Mouse (Mus musculus): Measurements from ENCODE around the gene Zfp964. TPM values are rescaled to one million over a fixed set of nuclear protein-coding genes. Genes with fewer than 3 reads are reported as not detected.
"Not testable (repeated sequence)": the region's sequence is repeated elsewhere in the genome, so short reads cannot be mapped to it uniquely, and the experiment has no call there.

Zfp964 gene
- total RNA-seq (2021), result 1 to 10 TPM; 2.1 to 3.2 TPM
- long read RNA-seq, experiment 1, full-length matches to known transcripts, result 1 of 2 reads
- long read RNA-seq, experiment 1, partial matches to known transcripts, result 1 of 2 reads
- long read RNA-seq, experiment 1, other reads (novel, unspliced or antisense), result 0 of 2 reads
- long read RNA-seq, experiment 2, full-length matches to known transcripts, result 1 of 3 reads
- long read RNA-seq, experiment 2, partial matches to known transcripts, result 0 of 3 reads
- long read RNA-seq, experiment 2, other reads (novel, unspliced or antisense), result 2 of 3 reads

GRCm38 (mm10) chr8:69654358-69654981, at the start of gene Zfp964:
Zfp964 (plus strand) TSS chr8:69654479.
- DNase-seq (ENCODE audit: low spot score in 2 of 2), result peak; percentile 91 to 94
- intact Hi-C loops (cut with DNase I), result no loop called here

GRCm38 (mm10) chr8:69614687-69615086, 39.6 kb upstream of the Zfp964 start:
- DNase-seq (ENCODE audit: low spot score in 2 of 2), result no peak
- intact Hi-C loops (cut with DNase I), result no loop called here

- intact Hi-C loops (cut with DNase I), result no loop called here
- no peak for DNase-seq (ENCODE audit: low spot score in 2 of 2)
Observed at GRCm38 (mm10) chr8:69618078-69618477, 36.2 kb upstream of the Zfp964 start.

GRCm38 (mm10) chr8:69625095-69625789, 29.0 kb upstream of the Zfp964 start, which contains the start of gene Zfp868:
Zfp868 (minus strand) TSS chr8:69625548.
- DNase-seq (ENCODE audit: low spot score in 2 of 2), result peak; percentile 97 to 98
- intact Hi-C loops (cut with DNase I), result loop anchor here (2.0 to 5.0 kb wide), 2 partner anchors 92 to 122 kb away; partner anchors contain the start of gene Zfp963

- intact Hi-C loops (cut with DNase I), result no loop called here
- no peak for DNase-seq (ENCODE audit: low spot score in 2 of 2)
Observed at GRCm38 (mm10) chr8:69653808-69654357, 396 bp upstream of the Zfp964 start.

GRCm38 (mm10) chr8:69661294-69661693, 7.0 kb downstream of the Zfp964 start:
- intact Hi-C loops (cut with DNase I), result no loop called here
- no peak for DNase-seq (ENCODE audit: low spot score in 2 of 2)

GRCm38 (mm10) chr8:69665051-69665450, 10.8 kb downstream of the Zfp964 start:
- DNase-seq (ENCODE audit: low spot score in 2 of 2); intact Hi-C loops (cut with DNase I): not testable (repeated sequence)

- intact Hi-C loops (cut with DNase I), result no loop called here
Observed at GRCm38 (mm10) chr8:69701810-69702209, 47.5 kb downstream of the Zfp964 start.

GRCm38 (mm10) chr8:69710624-69711023, 56.3 kb downstream of the Zfp964 start, which contains the start of gene Zfp869:
Zfp869 (minus strand) TSS chr8:69710724.
- DNase-seq (ENCODE audit: low spot score in 2 of 2); intact Hi-C loops (cut with DNase I): not testable (repeated sequence)

More at GRCm38 (mm10) chr8:69701810-69702209, 47.5 kb downstream of the Zfp964 start:
- DNase-seq (ENCODE audit: low spot score in 2 of 2), result no peak

GRCm38 (mm10) chr8:69713516-69713915, 59.2 kb downstream of the Zfp964 start:
- DNase-seq (ENCODE audit: low spot score in 2 of 2), result no peak
- intact Hi-C loops (cut with DNase I), result no loop called here

- DNase-seq (ENCODE audit: low spot score in 2 of 2), result no peak
- intact Hi-C loops (cut with DNase I), result no loop called here
Observed at GRCm38 (mm10) chr8:69715366-69715765, 61.1 kb downstream of the Zfp964 start.

Other genes starting within 250 kb of the Zfp964 start
- gene Gm9495, start 200.9 kb upstream of the Zfp964 start, total RNA-seq (2021), result not detected
- not detected for gene Gm7697, start 131.5 kb upstream of the Zfp964 start, total RNA-seq (2021)
- gene Zfp868, start 28.9 kb upstream of the Zfp964 start, total RNA-seq (2021), result 10 to 100 TPM; 14.0 to 14.3 TPM
- 10 to 100 TPM; 15.8 to 16.0 TPM for gene Zfp869, start 56.2 kb downstream of the Zfp964 start, total RNA-seq (2021)
- 1 to 10 TPM; 4.0 to 5.1 TPM for gene Zfp963, start 95.5 kb downstream of the Zfp964 start, total RNA-seq (2021)
- gene Gm20422, start 120.4 kb downstream of the Zfp964 start, total RNA-seq (2021), result 1 to 10 TPM in 1 of 2 experiments, not detected in 1; 1.5 TPM
- gene Atp13a1, start 136.7 kb downstream of the Zfp964 start, total RNA-seq (2021), result 10 to 100 TPM; 42.9 to 44.0 TPM
- gene Zfp866, start 136.7 kb downstream of the Zfp964 start, total RNA-seq (2021), result 10 to 100 TPM; 27.9 to 28.9 TPM
- 10 to 100 TPM; 15.8 to 17.5 TPM for gene Gmip, start 154.2 kb downstream of the Zfp964 start, total RNA-seq (2021)
- gene Lpar2, start 167.9 kb downstream of the Zfp964 start, total RNA-seq (2021), result under 1 TPM; 0.59 to 0.76 TPM
- 10 to 100 TPM; 23.0 to 27.4 TPM for gene Pbx4, start 178.0 kb downstream of the Zfp964 start, total RNA-seq (2021)
- gene Cilp2, start 233.2 kb downstream of the Zfp964 start, total RNA-seq (2021), result 1 to 10 TPM; 1.9 to 2.2 TPM
- gene Tssk6, start 247.7 kb downstream of the Zfp964 start, total RNA-seq (2021), result under 1 TPM in 1 of 2 experiments, not detected in 1; 0.34 TPM
- gene Ndufa13, start 248.1 kb downstream of the Zfp964 start, total RNA-seq (2021), result 100 to 1,000 TPM; 126 to 135 TPM
- gene Yjefn3, start 248.2 kb downstream of the Zfp964 start, total RNA-seq (2021), result 10 to 100 TPM; 23.4 to 29.8 TPM